36 mouse cellular contexts compared by ENCODE assay signal in the genomic region with DNA sequence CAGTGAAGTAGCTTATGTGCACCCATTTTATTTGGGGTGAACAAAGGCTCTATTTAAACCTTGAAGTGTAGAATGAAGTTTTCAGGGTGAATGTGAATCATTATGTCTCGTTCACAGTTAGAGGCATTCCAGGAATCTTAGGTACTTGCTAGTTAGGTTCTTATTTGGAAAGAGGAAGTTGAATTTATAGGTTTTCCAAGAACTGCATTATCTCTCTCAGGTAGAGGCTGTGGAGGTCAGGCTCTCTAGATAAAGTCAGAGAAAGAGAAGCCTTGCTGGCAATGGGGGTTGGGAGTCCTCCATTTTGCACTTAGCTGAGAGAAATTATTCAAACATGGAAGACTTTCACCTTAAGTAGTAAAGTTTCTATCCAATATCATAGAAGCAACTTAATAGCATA.
"Had no signal": no experiment of that assay in that cellular context is flagged by ENCODE, and none has a peak within 500 bp of the region (broad histone marks: within the 10 kb centered on the region; RNA-seq: fewer than 3 reads in every experiment).

No protein-coding gene starts in this region.

- DNase-seq: heart, postnatal 10 days; heart, postnatal 14 days; heart, postnatal 36 days; heart, postnatal 4 days; kidney, adult 11 months; kidney, adult 18-20 months; kidney, adult 2 months; kidney, adult 8-10 months; kidney, adult 9 months; kidney, postnatal 10 days; kidney, postnatal 14 days; kidney, postnatal 25 days; kidney, postnatal 36 days; kidney, postnatal 4 days; layer of hippocampus, adult 9-11 months; layer of hippocampus, postnatal 36 days had no signal

- H3K27ac ChIP-seq: heart, embryonic 10.5 days; heart, embryonic 13.5 days; heart, embryonic 15.5 days; hindbrain, embryonic 10.5 days; hindbrain, embryonic 12.5 days; hindbrain, embryonic 13.5 days; hindbrain, embryonic 14.5 days; hindbrain, embryonic 15.5 days; hindbrain, postnatal 0 days; intestine, embryonic 15.5 days; kidney, embryonic 15.5 days; kidney, postnatal 0 days; layer of hippocampus, adult 2 months; left cerebral cortex, adult 2 months had no signal

- H3K27me3 ChIP-seq: heart, embryonic 12.5 days; heart, embryonic 13.5 days; heart, embryonic 15.5 days; hindbrain, embryonic 12.5 days; hindbrain, embryonic 13.5 days; hindbrain, embryonic 15.5 days; intestine, embryonic 15.5 days; kidney, embryonic 15.5 days had no signal

- ATAC-seq: hindbrain, embryonic 16.5 days; hindbrain, postnatal 0 days; inflammation-experienced regulatory T-cells, adult 6 months; intestine, embryonic 15.5 days; intestine, embryonic 16.5 days; intestine, postnatal 0 days had no signal

- H3K4me2 ChIP-seq: heart, embryonic 11.5 days; heart, embryonic 12.5 days; heart, embryonic 13.5 days; heart, embryonic 15.5 days; hindbrain, embryonic 12.5 days; hindbrain, embryonic 13.5 days; hindbrain, embryonic 14.5 days; hindbrain, embryonic 15.5 days; intestine, embryonic 15.5 days; kidney, embryonic 15.5 days had no signal

- H3K9me3 ChIP-seq: heart, embryonic 10.5 days; heart, embryonic 15.5 days; hindbrain, embryonic 10.5 days; hindbrain, embryonic 12.5 days; hindbrain, embryonic 13.5 days; hindbrain, embryonic 15.5 days; intestine, embryonic 15.5 days; kidney, embryonic 15.5 days had no signal

- H3K4me3 ChIP-seq: heart, embryonic 10.5 days; heart, embryonic 12.5 days; heart, embryonic 13.5 days; heart, embryonic 15.5 days; hindbrain, embryonic 10.5 days; hindbrain, embryonic 12.5 days; hindbrain, embryonic 13.5 days; hindbrain, embryonic 15.5 days; intestine, embryonic 15.5 days; kidney, embryonic 15.5 days; layer of hippocampus, adult 2 months; left cerebral cortex, adult 2 months had no signal

- H3K36me3 ChIP-seq: heart, embryonic 10.5 days; heart, embryonic 12.5 days; heart, embryonic 13.5 days; heart, embryonic 15.5 days; hindbrain, embryonic 10.5 days; hindbrain, embryonic 12.5 days; hindbrain, embryonic 13.5 days; hindbrain, embryonic 15.5 days; intestine, embryonic 15.5 days; kidney, embryonic 15.5 days had no signal

- H3K4me1 ChIP-seq: heart, embryonic 10.5 days; heart, embryonic 12.5 days; heart, embryonic 13.5 days; heart, embryonic 15.5 days; hindbrain, embryonic 10.5 days; hindbrain, embryonic 12.5 days; hindbrain, embryonic 13.5 days; hindbrain, embryonic 15.5 days; intestine, embryonic 15.5 days; kidney, embryonic 15.5 days had no signal

- H3K9ac ChIP-seq: heart, embryonic 12.5 days; heart, embryonic 13.5 days; heart, embryonic 15.5 days; hindbrain, embryonic 12.5 days; hindbrain, embryonic 13.5 days; hindbrain, embryonic 14.5 days; hindbrain, embryonic 15.5 days; intestine, embryonic 15.5 days; kidney, embryonic 15.5 days had no signal
